Mouse (Mus musculus): Measurements from ENCODE around the gene Smg6. TPM values are rescaled to one million over a fixed set of nuclear protein-coding genes. Genes with fewer than 3 reads are reported as not detected.

The Smg6 gene
- polyA plus RNA-seq, 1 experiment from 2014 or later = 17.8 TPM

DNA sequence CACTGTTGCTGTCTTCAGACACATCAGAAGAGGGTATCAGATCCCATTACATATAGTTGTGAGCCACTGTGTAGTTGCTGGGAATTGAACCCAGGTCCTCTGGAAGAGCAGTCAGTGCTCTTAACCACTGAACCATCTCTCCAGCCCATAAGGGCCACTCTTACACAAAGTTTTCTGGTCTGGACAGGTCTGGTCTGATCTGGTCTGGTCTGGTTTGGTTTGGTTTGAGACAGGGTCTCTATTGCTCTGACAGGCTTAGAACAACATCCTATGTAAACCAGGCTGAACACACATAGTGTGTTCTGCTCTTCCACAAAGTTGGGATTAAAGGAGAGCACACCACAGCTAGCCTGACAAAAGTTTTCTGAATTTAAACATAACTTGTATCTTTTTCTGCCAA, 30.4 kb downstream of the Smg6 start:
- H3K4me1 ChIP-seq = no peaks in the 10 kb centered on the region
- H3K27ac ChIP-seq (replicated peaks) = no peak overlapping the region
- peaks cover 59% of the 10 kb centered on the region for H3K36me3 ChIP-seq
- H3K9me3 ChIP-seq (replicated peaks) = no peaks in the 10 kb centered on the region
- H3K27me3 ChIP-seq (ENCODE audit: low read depth, poor library complexity, severe bottlenecking) = no peaks in the 10 kb centered on the region
- DNase-seq (ENCODE audit: low spot score) = no peak
- no peak overlapping the region for H3K4me3 ChIP-seq

GRCm38 (mm10) chr11:74957600-74957999, 32.0 kb downstream of the Smg6 start:
- Histone ChIP-seq H3K27me3 (ENCODE audit: low read depth, poor library complexity, severe bottlenecking) (no peaks in the 10 kb centered on the region), H3K9me3 (replicated peaks) (no peaks in the 10 kb centered on the region), H3K27ac (replicated peaks) (no peak overlapping the region), H3K36me3 (peaks cover 45% of the 10 kb centered on the region), H3K4me3 (no peak overlapping the region), H3K4me1 (no peaks in the 10 kb centered on the region)
- no peak for DNase-seq (ENCODE audit: low spot score)
- 89% methylated on average over 2 of the region's 2 CpGs for WGBS

GRCm38 (mm10) chr11:74959501-74959900, 33.9 kb downstream of the Smg6 start:
- Histone ChIP-seq H3K36me3 (peaks cover 29% of the 10 kb centered on the region), H3K27me3 (ENCODE audit: low read depth, poor library complexity, severe bottlenecking) (no peaks in the 10 kb centered on the region), H3K9me3 (replicated peaks) (no peaks in the 10 kb centered on the region), H3K27ac (replicated peaks) (no peak overlapping the region), H3K4me3 (no peak overlapping the region), H3K4me1 (no peaks in the 10 kb centered on the region)
- no peak for DNase-seq (ENCODE audit: low spot score)
- 89% methylated on average over 2 of the region's 2 CpGs for whole genome bisulfite sequencing

GRCm38 (mm10) chr11:74960031-74960551, 34.5 kb downstream of the Smg6 start:
- 97% methylated on average over 9 of the region's 9 CpGs for WGBS
- Histone ChIP-seq H3K4me1 (no peaks in the 10 kb centered on the region), H3K27me3 (ENCODE audit: low read depth, poor library complexity, severe bottlenecking) (no peaks in the 10 kb centered on the region), H3K27ac (replicated peaks) (no peak overlapping the region), H3K36me3 (peaks cover 24% of the 10 kb centered on the region), H3K9me3 (replicated peaks) (no peaks in the 10 kb centered on the region), H3K4me3 (no peak overlapping the region)
- DNase-seq (ENCODE audit: low spot score) = no peak

DNA sequence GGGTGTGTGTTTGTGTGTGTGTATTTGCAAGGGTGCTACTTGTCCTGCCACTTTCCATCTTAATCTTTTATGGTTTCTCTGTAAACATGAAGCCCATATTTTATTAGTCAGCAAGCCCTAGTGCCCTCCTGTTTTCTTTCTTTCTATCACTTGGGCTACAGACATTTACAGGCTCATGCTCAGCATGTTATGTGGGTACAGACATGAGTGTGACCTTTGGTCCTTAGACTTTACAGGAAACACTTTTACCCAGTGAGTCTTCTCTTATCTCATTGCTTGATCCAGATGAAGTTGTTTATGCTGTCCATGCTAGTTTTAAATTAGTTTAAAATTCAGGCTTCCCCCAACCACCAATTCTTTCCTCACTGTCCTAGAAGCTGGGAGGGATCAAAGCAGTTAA, 36.3 kb downstream of the Smg6 start:
- no peak overlapping the region for H3K4me3 ChIP-seq
- H3K27me3 ChIP-seq (ENCODE audit: low read depth, poor library complexity, severe bottlenecking) = no peaks in the 10 kb centered on the region
- H3K4me1 ChIP-seq = no peaks in the 10 kb centered on the region
- peaks cover 22% of the 10 kb centered on the region for H3K36me3 ChIP-seq
- no peak for DNase-seq (ENCODE audit: low spot score)
- H3K9me3 ChIP-seq (replicated peaks) = no peaks in the 10 kb centered on the region
- H3K27ac ChIP-seq (replicated peaks) = no peak overlapping the region

- H3K4me3 ChIP-seq = no peak overlapping the region
- 92% methylated on average over 2 of the region's 2 CpGs for WGBS
Observed at GRCm38 (mm10) chr11:74962846-74963407, 37.3 kb downstream of the Smg6 start.

DNA sequence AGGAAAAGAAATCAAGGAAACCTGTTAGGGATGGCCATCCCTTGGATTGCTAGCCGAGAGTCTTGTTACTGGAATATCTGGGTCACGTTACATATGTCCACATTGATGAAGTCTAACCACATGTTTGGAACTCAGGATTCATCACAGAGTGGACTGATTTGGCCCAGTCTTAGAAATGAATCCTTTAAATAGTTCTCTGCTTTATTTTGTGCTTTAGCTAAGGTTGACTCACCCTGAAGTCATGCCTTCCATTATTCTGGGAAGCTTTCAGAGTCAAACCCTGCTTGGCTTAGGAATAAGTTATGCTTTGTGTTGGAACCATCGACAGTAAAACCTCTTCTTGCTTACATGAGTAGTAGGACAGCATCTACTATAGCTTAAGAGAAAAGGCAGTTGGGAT, 39.9 kb downstream of the Smg6 start:
- H3K27me3 ChIP-seq (ENCODE audit: low read depth, poor library complexity, severe bottlenecking) = no peaks in the 10 kb centered on the region
- H3K36me3 ChIP-seq = peaks cover 12% of the 10 kb centered on the region
- H3K4me1 ChIP-seq = no peaks in the 10 kb centered on the region
- no peaks in the 10 kb centered on the region for H3K9me3 ChIP-seq (replicated peaks)
- no peak for DNase-seq (ENCODE audit: low spot score)
- WGBS = 96% methylated on average over 3 of the region's 3 CpGs
- no peak overlapping the region for H3K4me3 ChIP-seq
- H3K27ac ChIP-seq (replicated peaks) = no peak overlapping the region

More at GRCm38 (mm10) chr11:74962846-74963407, 37.3 kb downstream of the Smg6 start:
- Histone ChIP-seq H3K27ac (replicated peaks) (no peak overlapping the region), H3K27me3 (ENCODE audit: low read depth, poor library complexity, severe bottlenecking) (no peaks in the 10 kb centered on the region), H3K36me3 (peaks cover 15% of the 10 kb centered on the region), H3K9me3 (replicated peaks) (no peaks in the 10 kb centered on the region), H3K4me1 (no peaks in the 10 kb centered on the region)
- no peak for DNase-seq (ENCODE audit: low spot score)

- no peaks in the 10 kb centered on the region for H3K4me1 ChIP-seq
- DNase-seq (ENCODE audit: low spot score) = no peak
- H3K4me3 ChIP-seq = no peak overlapping the region
- H3K27me3 ChIP-seq (ENCODE audit: low read depth, poor library complexity, severe bottlenecking) = no peaks in the 10 kb centered on the region
- H3K9me3 ChIP-seq (replicated peaks) = peaks cover 3% of the 10 kb centered on the region; the same call in 1 of the 2 replicates
- no peak overlapping the region for H3K27ac ChIP-seq (replicated peaks)
- peaks cover 27% of the 10 kb centered on the region for H3K36me3 ChIP-seq
- WGBS = 90% methylated on average over 7 of the region's 7 CpGs
Observed at GRCm38 (mm10) chr11:74973290-74974157, 47.9 kb downstream of the Smg6 start.

- Histone ChIP-seq H3K9me3 (replicated peaks) (peaks cover 3% of the 10 kb centered on the region; the same call in 1 of the 2 replicates), H3K4me3 (no peak overlapping the region), H3K27me3 (ENCODE audit: low read depth, poor library complexity, severe bottlenecking) (no peaks in the 10 kb centered on the region), H3K4me1 (no peaks in the 10 kb centered on the region), H3K27ac (replicated peaks) (no peak overlapping the region), H3K36me3 (peaks cover 25% of the 10 kb centered on the region)
- no peak for DNase-seq (ENCODE audit: low spot score)
Observed at GRCm38 (mm10) chr11:74974615-74975014, 49.0 kb downstream of the Smg6 start.

DNA sequence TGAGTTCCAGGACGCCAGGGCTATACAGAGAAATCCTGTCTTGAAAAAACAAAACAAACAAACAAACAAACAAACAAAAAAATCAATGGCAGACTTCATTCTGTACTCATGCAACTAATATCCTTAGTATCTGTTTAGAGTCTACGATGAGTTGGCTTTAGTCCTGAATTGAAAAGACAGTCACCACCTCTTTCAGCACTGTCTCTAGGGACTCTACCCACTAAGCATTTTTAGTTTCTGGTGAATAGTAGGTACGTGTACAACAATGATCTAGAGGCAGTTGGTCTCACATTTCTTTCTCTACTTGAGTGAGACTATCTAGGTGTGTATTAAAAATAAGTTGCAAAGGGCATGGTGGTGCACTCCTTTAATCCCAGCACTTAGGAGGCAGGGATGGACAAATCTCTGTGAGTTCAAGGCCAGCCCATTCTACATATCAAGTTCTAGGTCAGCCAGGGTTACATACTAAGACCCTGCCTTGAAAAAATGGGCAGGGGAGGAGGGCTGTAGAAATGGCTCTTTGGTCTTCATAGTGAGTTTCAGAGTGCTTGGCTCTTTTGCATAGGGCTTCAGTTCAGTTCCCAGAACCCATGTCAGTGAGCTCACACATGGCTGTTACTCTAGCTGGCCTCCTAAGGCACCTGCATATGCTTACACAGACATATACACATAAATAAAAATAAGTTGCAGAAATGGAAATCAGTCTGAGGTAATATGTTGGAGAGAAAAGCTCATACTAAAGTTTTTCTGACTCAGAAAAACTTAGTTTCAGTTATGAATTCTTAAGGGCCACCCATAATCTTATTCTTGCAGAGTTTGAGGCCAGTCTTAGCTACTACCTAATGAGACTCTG, 51.4 kb downstream of the Smg6 start:
- H3K4me3 ChIP-seq = no peak overlapping the region
- peaks cover 21% of the 10 kb centered on the region for H3K36me3 ChIP-seq
- WGBS = 91% methylated on average over 3 of the region's 3 CpGs
- H3K27ac ChIP-seq (replicated peaks) = no peak overlapping the region
- no peaks in the 10 kb centered on the region for H3K9me3 ChIP-seq (replicated peaks)
- H3K4me1 ChIP-seq = no peaks in the 10 kb centered on the region
- H3K27me3 ChIP-seq (ENCODE audit: low read depth, poor library complexity, severe bottlenecking) = no peaks in the 10 kb centered on the region
- DNase-seq (ENCODE audit: low spot score) = no peak

DNA sequence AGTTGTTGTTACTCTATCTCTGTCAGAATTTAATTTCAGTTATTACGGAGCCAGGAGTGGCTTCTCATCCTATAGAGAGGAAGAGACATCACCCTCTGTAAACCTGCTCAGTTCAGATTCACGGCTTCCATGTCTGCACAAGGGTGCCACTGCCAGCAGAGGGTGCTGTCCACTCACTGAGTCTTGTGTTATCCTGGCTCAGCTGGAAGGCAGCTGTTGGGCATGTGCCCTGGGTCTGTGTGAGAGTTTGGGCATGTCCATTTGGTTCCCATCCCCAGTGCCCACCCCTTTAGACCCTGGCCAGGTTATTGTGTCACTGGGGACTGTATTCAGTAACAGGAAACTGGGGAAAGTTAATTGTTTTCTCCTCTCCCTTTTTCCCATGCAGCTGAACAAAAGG, 55.8 kb downstream of the Smg6 start:
- 49% methylated on average over 2 of the region's 2 CpGs for WGBS
- no peaks in the 10 kb centered on the region for H3K27me3 ChIP-seq (ENCODE audit: low read depth, poor library complexity, severe bottlenecking)
- peak; percentile 60 for DNase-seq (ENCODE audit: low spot score)

DNA sequence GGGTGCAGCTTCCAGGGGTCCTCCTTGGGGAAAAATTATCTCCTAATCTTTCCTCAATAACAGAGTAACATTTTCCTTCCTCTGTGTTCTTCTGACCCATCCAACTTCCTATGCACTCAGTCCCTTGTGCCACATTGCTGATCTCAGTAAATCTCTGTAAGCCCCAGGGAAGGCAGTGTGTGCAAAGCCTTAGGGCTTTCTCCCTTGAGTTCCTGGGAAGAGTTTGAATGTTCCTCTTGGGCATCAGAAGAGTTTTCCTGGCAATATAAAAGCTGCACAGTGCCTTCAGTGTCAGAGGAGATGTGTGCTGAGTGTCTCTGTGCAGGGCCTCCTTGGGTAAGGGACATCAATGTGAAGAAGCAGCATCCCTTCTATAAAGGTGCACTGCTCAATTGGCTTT, 56.6 kb downstream of the Smg6 start:
- DNase-seq (ENCODE audit: low spot score) = no peak

More for the DNA sequence above, 55.8 kb downstream of the Smg6 start:
- H3K4me3 ChIP-seq = no peak overlapping the region
- peaks cover 32% of the 10 kb centered on the region for H3K36me3 ChIP-seq
- H3K9me3 ChIP-seq (replicated peaks) = no peaks in the 10 kb centered on the region
- no peak overlapping the region for H3K27ac ChIP-seq (replicated peaks)
- no peaks in the 10 kb centered on the region for H3K4me1 ChIP-seq

More for the DNA sequence above, 56.6 kb downstream of the Smg6 start:
- H3K36me3 ChIP-seq = peaks cover 32% of the 10 kb centered on the region
- no peak overlapping the region for H3K4me3 ChIP-seq
- H3K27me3 ChIP-seq (ENCODE audit: low read depth, poor library complexity, severe bottlenecking) = no peaks in the 10 kb centered on the region
- H3K27ac ChIP-seq (replicated peaks) = no peak overlapping the region
- H3K4me1 ChIP-seq = no peaks in the 10 kb centered on the region
- H3K9me3 ChIP-seq (replicated peaks) = no peaks in the 10 kb centered on the region

All from midbrain, embryonic 10.5 days (tissue).